Mouse (Mus musculus) limb, embryonic 12.5 days (tissue): ENCODE data around the gene Zbtb21. TPM values are rescaled to one million over a fixed set of nuclear protein-coding genes. Genes with fewer than 3 reads are reported as not detected.
"Not testable (repeated sequence)": the region's sequence is repeated elsewhere in the genome, so short reads cannot be mapped to it uniquely, and the experiment has no call there.

Experiments
- ATAC-seq: fragments of 200-750 bp; cut with Nextera tagmentation; 2 replicates; pipeline ENCODE4 v1.8.0; 2017; ENCODE audit warnings: low read depth, moderate TSS enrichment; ENCODE audit not compliant: insufficient number of reproducible peaks, insufficient read depth, low FRiP score, low TSS enrichment
- H3K27ac ChIP-seq: fragments of 300-500 bp; sonication (generic); 2 replicates; pipeline ENCODE4 v1.5.1; 2016; ENCODE audit warnings: mild to moderate bottlenecking, moderate library complexity
- H3K27me3 ChIP-seq: fragments of 300-500 bp; sonication (generic); 2 replicates; pipeline ENCODE4 v1.6.1; 2016; ENCODE audit warnings: mild to moderate bottlenecking, moderate library complexity
- H3K36me3 ChIP-seq: fragments of 300-500 bp; sonication (generic); 2 replicates; pipeline ENCODE4 v1.6.1; 2016; ENCODE audit warnings: mild to moderate bottlenecking, moderate library complexity
- H3K4me1 ChIP-seq: fragments of 300-500 bp; sonication (generic); replicated peaks from 2 replicates; pipeline ENCODE4 v1.6.1; 2016
- H3K4me2 ChIP-seq: fragments of 300-500 bp; sonication (generic); 2 replicates; pipeline ENCODE4 v1.6.1; 2016; ENCODE audit warnings: mild to moderate bottlenecking, moderate library complexity
- H3K4me3 ChIP-seq: fragments of 300-500 bp; sonication (generic); replicated peaks from 2 replicates; pipeline ENCODE4 v1.5.1; 2016; ENCODE audit warnings: mild to moderate bottlenecking
- H3K9ac ChIP-seq: fragments of 300-500 bp; sonication (generic); replicated peaks from 2 replicates; pipeline ENCODE4 v1.6.1; 2016; ENCODE audit warnings: mild to moderate bottlenecking, moderate library complexity
- H3K9me3 ChIP-seq: fragments of 300-500 bp; sonication (generic); 2 replicates; pipeline ENCODE4 v1.6.1; 2016; ENCODE audit warnings: mild to moderate bottlenecking, moderate library complexity
- WGBS: fragments of 180-500 bp; shearing (Covaris S2); methylation state at CpG from one replicate; pipeline ENCODE4 v1.1.7; 2016; 5-methylcytosine and 5-hydroxymethylcytosine counted together
- polyA plus RNA-seq: library from polyadenylated mRNA; unstranded; fragments of >200 nt; fragmentation: Nextera tagmentation; extraction: Ambion mirVana; gene quantifications from 2 replicates; pipeline ENCODE4 v1.2.1, GENCODE M21; 2016

The Zbtb21 gene
- polyA plus RNA-seq, 1 experiment from 2014 or later = 14.0 TPM

DNA sequence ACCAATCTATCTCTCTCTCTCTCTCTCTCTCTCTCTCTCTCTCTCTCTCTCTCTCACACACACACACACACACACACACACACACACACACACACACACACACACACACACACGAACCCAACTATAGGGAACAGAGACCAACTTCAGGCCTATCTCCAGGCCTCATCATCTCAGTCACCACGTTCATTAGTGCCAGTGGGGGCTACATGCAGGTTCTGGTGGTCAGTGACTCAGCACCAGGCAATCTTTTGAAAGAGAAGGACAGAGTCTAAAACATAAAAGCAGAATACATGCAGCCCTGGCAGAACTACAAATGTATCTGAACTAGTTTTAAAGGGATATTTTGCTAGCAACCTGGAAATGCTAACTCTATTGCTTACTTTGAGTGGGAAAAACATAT, 15.4 kb downstream of the Zbtb21 start:
- not testable (repeated sequence) for H3K9me3 ChIP-seq, H3K4me1 ChIP-seq, ATAC-seq, H3K9ac ChIP-seq, H3K27ac ChIP-seq, H3K4me2 ChIP-seq, H3K27me3 ChIP-seq, H3K4me3 ChIP-seq
- WGBS = 77% methylated on average over 2 of the region's 2 CpGs
- H3K36me3 ChIP-seq = peaks cover 30% of the 10 kb centered on the region

DNA sequence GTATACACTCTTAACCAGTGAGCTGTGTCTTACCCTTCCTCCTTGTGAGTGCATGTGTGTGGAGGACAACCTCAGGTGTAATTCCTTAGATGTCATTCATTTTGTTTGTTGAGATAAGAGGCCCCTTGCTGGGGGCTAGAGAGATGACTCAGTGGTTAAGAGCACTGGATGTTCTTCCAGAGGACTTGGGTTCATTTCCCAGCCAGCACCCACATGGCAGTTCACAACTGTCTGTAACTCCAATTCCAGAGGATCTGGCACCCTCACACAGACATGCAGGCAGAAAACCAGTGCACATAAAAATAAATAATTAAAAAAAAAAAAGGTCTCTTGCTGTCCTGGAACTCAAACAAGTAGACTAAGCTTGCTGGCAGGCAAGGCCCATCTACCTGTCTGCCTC, 20.6 kb downstream of the Zbtb21 start:
- H3K4me3 ChIP-seq = no peak overlapping the region
- no peaks in the 10 kb centered on the region for H3K9me3 ChIP-seq
- H3K4me2 ChIP-seq = no peak overlapping the region
- H3K27me3 ChIP-seq = no peaks in the 10 kb centered on the region
- no peak overlapping the region for H3K9ac ChIP-seq
- no peaks in the 10 kb centered on the region; the same call in 1 of the 2 replicates for H3K36me3 ChIP-seq
- no peak for ATAC-seq
- H3K4me1 ChIP-seq = no peaks in the 10 kb centered on the region
- no peak overlapping the region for H3K27ac ChIP-seq

- Histone ChIP-seq H3K4me3 (no peak overlapping the region), H3K36me3 (no peaks in the 10 kb centered on the region; the same call in 1 of the 2 replicates), H3K4me2 (no peak overlapping the region), H3K9me3 (no peaks in the 10 kb centered on the region), H3K4me1 (no peaks in the 10 kb centered on the region), H3K27ac (no peak overlapping the region), H3K9ac (no peak overlapping the region), H3K27me3 (no peaks in the 10 kb centered on the region)
- WGBS = 84% methylated on average over 3 of the region's 3 CpGs
- no peak for ATAC-seq
Observed at GRCm38 (mm10) chr16:97940471-97940973, 21.9 kb downstream of the Zbtb21 start.

GRCm38 (mm10) chr16:97935815-97936214, 26.6 kb downstream of the Zbtb21 start:
- Histone ChIP-seq H3K9me3 (no peaks in the 10 kb centered on the region), H3K27ac (no peak overlapping the region), H3K36me3 (no peaks in the 10 kb centered on the region), H3K4me3 (no peak overlapping the region), H3K9ac (no peak overlapping the region), H3K4me2 (no peak overlapping the region), H3K4me1 (no peaks in the 10 kb centered on the region), H3K27me3 (no peaks in the 10 kb centered on the region)
- WGBS = 79% methylated on average over 3 of the region's 3 CpGs
- no peak for ATAC-seq

- Histone ChIP-seq H3K36me3 (no peaks in the 10 kb centered on the region), H3K4me3 (no peak overlapping the region), H3K9ac (no peak overlapping the region), H3K9me3 (no peaks in the 10 kb centered on the region), H3K4me1 (no peaks in the 10 kb centered on the region), H3K4me2 (no peak overlapping the region), H3K27me3 (no peaks in the 10 kb centered on the region), H3K27ac (no peak overlapping the region)
- no peak for ATAC-seq
Observed at GRCm38 (mm10) chr16:97930231-97930630, 32.2 kb downstream of the Zbtb21 start.

DNA sequence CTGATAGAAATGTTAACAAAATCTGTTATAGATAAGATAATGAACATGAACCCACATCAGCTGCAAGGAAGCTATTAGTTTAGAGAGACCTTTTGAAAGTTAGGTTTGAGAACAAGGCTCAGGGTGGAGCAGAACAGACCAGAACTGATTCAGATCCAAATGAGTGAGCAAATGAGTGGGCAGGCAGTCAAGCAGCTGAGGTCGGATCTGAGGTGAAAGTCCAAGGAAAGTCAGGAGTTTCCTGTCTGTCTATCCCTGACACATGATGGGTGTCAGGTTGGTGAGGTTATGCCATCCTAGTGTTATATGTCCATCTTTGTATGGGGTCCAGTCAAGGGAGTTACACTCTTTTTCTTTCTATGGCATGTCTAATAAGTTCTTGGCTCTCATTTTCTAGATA, 32.9 kb downstream of the Zbtb21 start:
- no peaks in the 10 kb centered on the region for H3K4me1 ChIP-seq
- 70% methylated on average over 1 of the region's 1 CpGs for WGBS
- no peak overlapping the region for H3K27ac ChIP-seq
- H3K36me3 ChIP-seq = no peaks in the 10 kb centered on the region
- H3K27me3 ChIP-seq = no peaks in the 10 kb centered on the region
- H3K4me3 ChIP-seq = no peak overlapping the region
- no peak for ATAC-seq
- H3K4me2 ChIP-seq = no peak overlapping the region
- no peaks in the 10 kb centered on the region for H3K9me3 ChIP-seq
- no peak overlapping the region for H3K9ac ChIP-seq

GRCm38 (mm10) chr16:97927331-97927938, 35.0 kb downstream of the Zbtb21 start:
- no peaks in the 10 kb centered on the region for H3K4me1 ChIP-seq
- WGBS = 83% methylated on average over 3 of the region's 3 CpGs
- H3K36me3 ChIP-seq = no peaks in the 10 kb centered on the region
- no peak overlapping the region for H3K4me3 ChIP-seq
- no peak overlapping the region for H3K9ac ChIP-seq
- no peak overlapping the region for H3K4me2 ChIP-seq
- ATAC-seq = no peak
- H3K27ac ChIP-seq = no peak overlapping the region
- H3K27me3 ChIP-seq = no peaks in the 10 kb centered on the region
- H3K9me3 ChIP-seq = no peaks in the 10 kb centered on the region

GRCm38 (mm10) chr16:97926381-97926780, 36.0 kb downstream of the Zbtb21 start:
- Histone ChIP-seq H3K4me3 (no peak overlapping the region), H3K9ac (no peak overlapping the region), H3K36me3 (no peaks in the 10 kb centered on the region), H3K27ac (no peak overlapping the region), H3K9me3 (no peaks in the 10 kb centered on the region), H3K4me1 (peaks cover 4% of the 10 kb centered on the region), H3K27me3 (no peaks in the 10 kb centered on the region), H3K4me2 (no peak overlapping the region)
- no peak for ATAC-seq
- 80% methylated on average over 9 of the region's 9 CpGs for WGBS

DNA sequence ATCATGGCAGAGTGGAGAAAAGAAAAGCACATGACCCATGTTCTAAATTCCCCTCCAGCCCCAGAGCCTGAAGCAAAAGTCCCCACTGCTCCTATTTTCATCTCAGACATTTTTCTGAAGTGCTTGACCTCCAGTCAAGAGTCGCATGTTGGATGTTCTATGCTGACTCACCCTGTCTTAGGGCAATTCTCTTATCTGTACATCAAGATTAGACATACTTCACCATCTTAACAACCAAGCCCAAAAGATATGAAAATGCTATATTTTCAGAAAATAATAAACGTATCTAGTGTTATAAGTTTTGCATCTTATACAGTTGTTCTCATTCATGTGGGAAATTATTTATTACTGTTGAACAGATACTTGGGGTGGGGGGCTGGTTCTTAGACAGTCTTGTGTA, 36.7 kb downstream of the Zbtb21 start:
- 79% methylated on average over 2 of the region's 2 CpGs for WGBS
- H3K27me3 ChIP-seq = no peaks in the 10 kb centered on the region
- no peak overlapping the region for H3K9ac ChIP-seq
- no peaks in the 10 kb centered on the region for H3K9me3 ChIP-seq
- H3K4me1 ChIP-seq = peaks cover 8% of the 10 kb centered on the region
- ATAC-seq = no peak
- H3K4me3 ChIP-seq = no peak overlapping the region
- no peak overlapping the region for H3K27ac ChIP-seq
- H3K4me2 ChIP-seq = no peak overlapping the region
- no peaks in the 10 kb centered on the region for H3K36me3 ChIP-seq

DNA sequence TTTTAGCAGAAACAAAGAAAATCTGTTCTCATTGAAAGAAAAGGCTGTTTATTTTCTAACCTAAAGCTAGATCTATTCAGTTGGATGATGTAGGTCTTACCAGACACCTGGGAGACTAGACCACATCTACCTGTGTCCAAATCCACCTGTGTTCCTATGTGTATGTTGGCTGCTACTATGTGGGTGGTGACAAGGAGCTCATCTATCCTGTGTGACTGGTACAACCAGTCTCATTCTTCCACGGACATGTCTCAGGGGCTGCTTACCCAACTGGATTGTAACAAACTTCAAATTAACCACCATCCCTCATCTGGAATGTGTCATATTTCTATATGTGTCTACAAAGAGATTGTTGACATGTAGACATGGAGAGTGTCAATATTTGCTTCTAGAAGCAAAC, 38.7 kb downstream of the Zbtb21 start:
- Histone ChIP-seq H3K27me3 (no peaks in the 10 kb centered on the region), H3K9ac (no peak overlapping the region), H3K4me2 (no peak overlapping the region), H3K4me1 (peaks cover 8% of the 10 kb centered on the region), H3K36me3 (no peaks in the 10 kb centered on the region), H3K4me3 (no peak overlapping the region), H3K9me3 (no peaks in the 10 kb centered on the region), H3K27ac (no peak overlapping the region)
- 71% methylated on average over 1 of the region's 1 CpGs for WGBS
- ATAC-seq = no peak

DNA sequence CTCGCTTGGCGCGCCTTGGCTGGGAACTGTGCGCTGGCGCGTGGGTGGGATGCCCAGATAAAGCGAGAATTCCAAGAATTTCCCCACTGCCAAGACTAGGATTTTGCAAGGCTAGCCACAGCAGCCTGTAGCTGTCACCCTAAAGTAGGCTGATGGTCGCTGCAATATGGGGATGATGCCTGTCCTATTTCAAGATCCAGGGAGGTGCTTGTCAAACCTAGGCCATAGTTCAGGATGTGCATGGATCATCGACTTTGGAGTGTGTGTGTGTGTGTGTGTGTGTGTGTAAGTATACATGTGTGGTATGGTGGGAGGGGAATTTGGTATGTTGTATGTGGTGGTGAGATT, 39.7 kb downstream of the Zbtb21 start:
- Histone ChIP-seq H3K4me1 (peaks cover 8% of the 10 kb centered on the region), H3K27me3 (no peaks in the 10 kb centered on the region), H3K36me3 (no peaks in the 10 kb centered on the region), H3K4me3 (peak overlapping the region; percentile 90), H3K9me3 (no peaks in the 10 kb centered on the region), H3K27ac (peak overlapping the region; percentile 75; the same call in 1 of the 2 replicates), H3K9ac (peak overlapping the region; percentile 79), H3K4me2 (peak overlapping the region; percentile 89)
- ATAC-seq = 0 out of 2 replicates have a peak, but pooled peaks have one; percentile 4
- WGBS = under 1% methylated on average over 9 of the region's 9 CpGs
